Mouse (Mus musculus): ENCODE results near the gene Gm45753. TPM values are rescaled to one million over a fixed set of nuclear protein-coding genes. Genes with fewer than 3 reads are reported as not detected.
A peak's percentile ranks its signal among the peaks of the same experiment; 100 is the strongest.

The Gm45753 gene
- polyA plus RNA-seq, 1 experiment: not detected

DNA sequence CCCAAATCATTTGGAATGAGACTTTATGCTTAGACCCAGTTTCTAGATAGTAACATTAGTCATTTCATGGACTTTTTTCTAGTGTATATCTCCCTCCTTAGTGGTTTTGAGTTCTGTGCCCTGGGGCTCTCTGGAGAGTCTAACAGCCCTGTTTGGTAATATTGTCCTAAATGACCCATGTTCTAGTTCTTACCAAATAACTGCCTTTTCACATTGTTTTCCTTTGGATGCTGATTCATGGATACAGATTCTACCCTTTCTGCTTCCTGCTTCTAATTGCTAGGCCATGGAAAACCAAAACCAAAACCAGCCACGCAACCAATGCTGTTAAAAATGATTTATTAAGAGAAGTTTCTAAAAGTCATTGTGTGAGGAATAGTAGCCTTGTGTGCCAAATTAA is 2.8 kb downstream of the Gm45753 start:
- Histone ChIP-seq H3K4me3 (ENCODE audit: insufficient read depth, low read depth, low read length) (no peak overlapping the region), H3K27ac (replicated peaks; ENCODE audit: low read depth, low read length) (peak overlapping the region; percentile 60), H3K4me1 (ENCODE audit: control insufficient read depth, insufficient read depth, insufficient read length, low read length) (no peaks in the 10 kb centered on the region; the same call in 1 of the 2 replicates)

DNA sequence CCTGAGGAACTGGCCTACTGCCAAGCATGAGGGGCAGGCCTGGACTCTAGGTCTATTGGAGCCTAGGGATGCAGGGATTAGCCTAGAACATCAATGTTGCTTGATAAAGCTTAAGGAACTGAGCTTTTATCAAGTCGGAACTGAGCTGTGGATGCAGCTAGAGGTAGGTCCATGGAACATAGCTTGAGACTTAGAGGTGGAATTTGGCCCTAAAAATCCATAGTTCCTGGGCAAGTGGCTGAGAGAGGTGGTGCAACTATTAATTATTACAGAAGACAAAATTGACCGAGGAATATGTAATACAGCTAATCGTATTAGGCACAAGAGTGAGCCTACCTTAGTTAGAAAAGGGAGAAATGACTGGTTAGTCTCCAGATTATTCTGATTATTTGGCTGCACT is 3.9 kb downstream of the Gm45753 start:
- no peak overlapping the region for H3K27ac ChIP-seq (replicated peaks; ENCODE audit: low read depth, low read length)
- H3K4me3 ChIP-seq (ENCODE audit: insufficient read depth, low read depth, low read length): no peak overlapping the region

DNA sequence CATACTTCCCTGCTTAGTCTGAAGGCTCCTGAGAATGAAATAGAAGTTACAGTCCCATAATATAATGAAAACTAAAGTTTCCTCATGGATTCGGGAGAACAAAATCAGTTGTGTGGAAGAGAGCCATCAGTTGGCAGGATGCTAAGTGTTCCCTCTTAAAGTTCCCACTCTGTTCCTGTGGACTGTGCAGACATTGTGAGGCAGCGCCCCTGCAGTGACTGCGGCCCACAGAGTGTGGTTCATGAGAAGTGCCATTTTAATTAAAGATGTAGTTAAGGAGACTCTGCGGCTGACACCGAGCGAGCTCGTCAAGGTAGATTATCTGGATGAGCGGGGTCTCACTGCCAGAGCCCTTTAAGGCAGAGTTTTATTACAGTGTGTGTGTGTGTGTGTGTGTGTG is 5.9 kb downstream of the Gm45753 start:
- no peaks in the 10 kb centered on the region; the same call in 1 of the 2 replicates for H3K4me1 ChIP-seq (ENCODE audit: control insufficient read depth, insufficient read depth, insufficient read length, low read length)
- H3K4me3 ChIP-seq (ENCODE audit: insufficient read depth, low read depth, low read length): no peak overlapping the region
- no peak overlapping the region for H3K27ac ChIP-seq (replicated peaks; ENCODE audit: low read depth, low read length)

More for the DNA sequence above, 3.9 kb downstream of the Gm45753 start:
- no peaks in the 10 kb centered on the region; the same call in 1 of the 2 replicates for H3K4me1 ChIP-seq (ENCODE audit: control insufficient read depth, insufficient read depth, insufficient read length, low read length)

DNA sequence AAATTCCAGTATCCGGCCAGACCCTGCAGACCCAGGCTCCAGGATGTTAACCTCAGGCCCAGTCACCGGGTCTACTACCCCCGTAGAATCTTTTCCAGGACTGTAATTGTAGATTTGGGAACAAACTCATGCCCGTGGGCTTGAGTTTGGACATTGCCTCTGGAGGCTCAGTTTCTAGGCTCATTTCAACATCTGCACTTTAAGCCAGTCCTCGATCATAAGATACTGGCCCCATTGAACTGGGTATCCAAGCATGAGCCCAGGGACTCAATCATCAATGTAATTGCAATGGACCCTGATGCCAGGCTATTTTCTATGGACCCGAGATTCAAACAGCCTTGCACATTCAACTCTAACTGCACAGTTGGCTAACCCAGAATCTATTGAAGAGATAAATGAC is 13.0 kb downstream of the Gm45753 start:
- H3K27ac ChIP-seq (replicated peaks; ENCODE audit: low read depth, low read length): no peak overlapping the region
- no peak overlapping the region for H3K4me3 ChIP-seq (ENCODE audit: insufficient read depth, low read depth, low read length)
- H3K4me1 ChIP-seq (ENCODE audit: control insufficient read depth, insufficient read depth, insufficient read length, low read length): no peaks in the 10 kb centered on the region

DNA sequence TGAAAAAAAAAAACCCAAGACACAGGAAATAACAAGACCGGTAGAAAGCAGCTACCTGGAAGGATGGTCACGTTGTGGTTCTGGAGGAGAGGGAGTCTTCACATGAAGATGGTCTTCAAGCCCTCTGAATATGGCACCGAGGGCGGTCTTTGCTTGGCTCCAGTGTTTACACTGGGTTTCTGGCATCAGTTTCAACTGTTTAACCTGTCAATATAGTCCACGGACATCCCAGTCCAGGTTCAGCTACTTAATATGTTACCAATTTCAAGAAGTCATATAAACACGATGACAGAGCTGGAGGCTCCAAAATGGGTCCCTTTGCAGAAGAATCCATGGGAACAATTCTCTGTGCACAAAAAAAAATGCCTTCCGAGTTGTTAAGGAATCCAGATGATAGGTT is 13.6 kb downstream of the Gm45753 start, which contains the start of gene Klkb1:
TSS of gene Klkb1 (minus strand) at position 173 of the 400 bp plus-strand sequence.
- no peak within 1 kb of the TSS for H3K27ac ChIP-seq (replicated peaks; ENCODE audit: low read depth, low read length)
- no peaks in the 10 kb centered on the region for H3K4me1 ChIP-seq (ENCODE audit: control insufficient read depth, insufficient read depth, insufficient read length, low read length)
- no peak within 1 kb of the TSS for H3K4me3 ChIP-seq (ENCODE audit: insufficient read depth, low read depth, low read length)

DNA sequence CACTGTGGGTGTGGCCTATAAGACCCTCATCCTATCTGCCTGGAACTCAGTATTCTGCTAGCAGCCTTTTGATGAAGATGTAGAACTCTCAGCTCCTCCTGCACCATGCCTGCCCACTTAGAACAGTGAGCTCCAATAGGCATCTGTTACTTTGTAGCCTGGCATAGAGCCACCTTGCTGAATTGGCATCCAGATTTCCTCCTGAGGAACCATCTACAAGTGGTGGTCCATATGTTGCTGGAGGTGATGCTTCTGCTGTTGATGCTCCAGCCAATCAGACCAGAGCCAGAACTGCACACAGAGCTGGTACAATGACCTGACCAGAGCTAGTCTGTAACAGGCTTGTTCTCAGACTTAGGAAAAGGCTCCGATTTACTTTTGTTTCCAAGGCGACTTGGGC is 16.5 kb downstream of the Gm45753 start:
- H3K27ac ChIP-seq (replicated peaks; ENCODE audit: low read depth, low read length): no peak overlapping the region
- H3K4me1 ChIP-seq (ENCODE audit: control insufficient read depth, insufficient read depth, insufficient read length, low read length): no peaks in the 10 kb centered on the region
- H3K4me3 ChIP-seq (ENCODE audit: insufficient read depth, low read depth, low read length): no peak overlapping the region

DNA sequence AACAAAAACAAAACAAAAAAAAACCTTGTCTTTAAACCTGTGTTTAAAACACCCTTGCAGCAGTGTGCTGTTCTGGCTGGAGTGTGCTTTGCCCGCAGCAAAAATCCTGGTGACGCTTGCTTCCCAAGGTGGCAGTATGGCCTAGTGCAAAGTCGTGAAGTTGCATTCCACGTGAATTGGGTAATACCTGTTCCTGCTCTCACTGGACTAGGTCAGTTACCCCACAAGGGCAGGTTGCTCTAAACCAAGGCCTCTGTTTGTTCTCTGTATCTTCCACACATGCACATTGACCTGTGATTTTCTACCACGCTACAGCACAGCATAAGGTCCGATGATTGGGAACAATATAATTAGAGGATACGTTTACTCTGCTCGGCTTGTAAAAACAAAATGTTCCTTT is 26.6 kb downstream of the Gm45753 start:
- no peak overlapping the region for H3K4me3 ChIP-seq (ENCODE audit: insufficient read depth, low read depth, low read length)
- no peak overlapping the region for H3K27ac ChIP-seq (replicated peaks; ENCODE audit: low read depth, low read length)
- H3K4me1 ChIP-seq (ENCODE audit: control insufficient read depth, insufficient read depth, insufficient read length, low read length): no peaks in the 10 kb centered on the region

DNA sequence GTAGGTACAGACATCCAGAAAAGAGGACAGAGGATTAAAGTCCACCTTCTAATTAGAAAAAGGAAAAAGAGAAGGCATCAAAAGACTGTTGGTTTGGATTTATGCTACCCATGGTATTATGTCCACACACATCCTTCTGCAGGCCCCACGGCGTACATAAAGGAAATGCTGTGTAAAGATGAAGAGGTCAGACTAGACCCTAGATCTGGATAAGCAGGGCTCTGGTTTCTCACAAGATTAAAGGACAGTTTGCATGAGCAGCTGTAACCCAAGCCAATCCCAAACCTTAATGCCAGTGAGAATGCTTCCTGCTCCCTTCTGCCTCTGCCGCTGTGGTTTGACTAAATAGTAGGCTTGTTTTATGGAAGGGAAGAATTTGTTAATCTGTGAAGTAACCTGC is 30.8 kb downstream of the Gm45753 start:
- H3K27ac ChIP-seq (replicated peaks; ENCODE audit: low read depth, low read length): no peak overlapping the region
- H3K4me3 ChIP-seq (ENCODE audit: insufficient read depth, low read depth, low read length): no peak overlapping the region
- H3K4me1 ChIP-seq (ENCODE audit: control insufficient read depth, insufficient read depth, insufficient read length, low read length): no peaks in the 10 kb centered on the region

DNA sequence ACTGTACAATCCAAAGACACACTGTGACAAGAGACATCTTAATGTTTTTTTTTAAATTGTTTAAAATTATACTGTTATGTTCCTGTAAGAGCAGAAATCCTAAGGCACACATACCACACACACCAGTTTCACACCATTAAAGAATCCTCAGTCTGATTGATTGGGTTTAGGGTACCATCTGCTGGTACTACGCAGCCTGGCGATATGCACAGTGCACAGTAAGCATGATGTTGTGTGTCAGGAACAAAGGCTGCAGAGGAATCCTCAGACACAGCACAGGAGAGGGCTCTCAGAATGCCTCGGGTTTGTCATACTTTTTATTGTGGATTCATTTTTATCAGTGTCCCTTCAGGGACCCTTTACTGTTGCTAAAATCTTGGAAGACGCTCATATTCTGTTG is 33.9 kb downstream of the Gm45753 start:
- Histone ChIP-seq H3K4me3 (ENCODE audit: insufficient read depth, low read depth, low read length) (no peak overlapping the region), H3K27ac (replicated peaks; ENCODE audit: low read depth, low read length) (no peak overlapping the region), H3K4me1 (ENCODE audit: control insufficient read depth, insufficient read depth, insufficient read length, low read length) (no peaks in the 10 kb centered on the region)

DNA sequence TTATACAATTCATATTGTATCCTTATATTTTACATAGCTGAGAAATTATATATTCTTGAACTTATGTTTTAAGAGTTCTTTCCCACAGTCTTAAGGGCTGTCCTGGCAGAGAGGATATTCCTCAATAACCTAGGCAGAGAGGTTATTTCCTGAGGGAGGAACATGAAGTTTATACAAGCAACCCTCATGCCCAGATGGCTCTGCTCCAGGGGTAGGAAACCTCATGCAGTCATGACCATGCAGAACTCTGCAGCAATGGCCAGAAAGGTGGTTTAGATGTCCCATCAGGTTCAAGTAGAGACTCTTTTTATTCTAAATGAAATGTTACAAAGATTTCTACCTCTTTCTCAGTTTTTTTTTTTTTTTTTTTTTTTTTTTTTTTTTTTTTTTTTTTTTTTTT is 39.2 kb downstream of the Gm45753 start:
- H3K4me3 ChIP-seq (ENCODE audit: insufficient read depth, low read depth, low read length): no peak overlapping the region
- H3K27ac ChIP-seq (replicated peaks; ENCODE audit: low read depth, low read length): no peak overlapping the region
- H3K4me1 ChIP-seq (ENCODE audit: control insufficient read depth, insufficient read depth, insufficient read length, low read length): no peaks in the 10 kb centered on the region

DNA sequence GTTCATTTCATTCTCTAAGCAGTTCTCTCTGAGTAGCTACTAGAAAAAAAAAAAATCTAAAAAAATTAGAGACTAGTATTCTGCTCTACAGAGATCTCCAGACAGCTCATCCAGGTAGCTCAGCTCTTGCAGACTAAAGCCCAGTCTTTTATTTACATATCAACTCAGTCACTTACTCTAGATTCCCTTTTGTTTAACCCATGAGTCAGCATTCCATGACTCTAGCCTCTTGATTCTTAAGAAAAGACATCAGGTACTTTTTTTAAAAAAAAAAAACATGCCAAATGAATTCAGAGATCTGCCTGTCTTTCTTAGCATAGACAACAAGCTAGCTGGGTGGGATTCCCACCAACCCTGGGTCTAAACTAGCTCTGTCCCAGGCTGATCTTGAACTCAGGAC is 39.8 kb downstream of the Gm45753 start:
- Histone ChIP-seq H3K27ac (replicated peaks; ENCODE audit: low read depth, low read length) (no peak overlapping the region), H3K4me1 (ENCODE audit: control insufficient read depth, insufficient read depth, insufficient read length, low read length) (no peaks in the 10 kb centered on the region), H3K4me3 (ENCODE audit: insufficient read depth, low read depth, low read length) (no peak overlapping the region)

DNA sequence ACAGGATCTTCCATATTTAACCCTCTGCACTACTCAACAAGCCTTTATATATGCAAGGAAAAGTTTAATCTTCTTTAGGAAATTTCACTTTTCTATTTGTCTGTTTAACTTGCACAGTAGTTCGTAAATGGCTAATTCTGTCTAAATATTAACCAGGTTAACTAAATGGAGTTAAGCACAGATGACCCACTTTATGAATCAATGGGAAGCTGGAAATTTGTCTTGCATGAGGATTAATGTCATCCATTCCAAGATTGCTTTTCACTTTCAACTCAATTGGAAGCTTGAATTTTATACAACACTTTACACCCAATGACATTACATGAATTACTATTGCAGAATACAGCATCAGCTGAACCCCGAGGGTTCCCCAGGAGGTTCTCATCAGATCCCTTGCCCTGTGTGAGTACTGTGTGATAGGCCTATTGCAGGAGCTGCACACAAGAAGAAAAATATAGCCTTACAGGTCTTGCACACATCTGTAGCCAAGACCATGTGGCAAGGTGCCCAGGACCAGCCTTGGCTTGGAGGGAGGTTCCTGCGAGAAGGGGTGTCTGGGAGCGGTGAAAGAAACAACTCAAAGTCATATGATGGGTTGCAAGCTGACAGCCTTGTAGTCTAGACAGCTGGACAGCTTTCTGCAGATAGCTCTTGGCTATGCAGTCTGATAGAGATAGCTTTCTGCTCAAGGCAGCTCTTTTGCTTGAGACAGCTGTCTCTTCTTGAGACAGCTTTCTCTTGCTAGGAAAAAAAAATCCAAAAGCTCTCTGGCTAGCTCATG is 40.5 kb downstream of the Gm45753 start:
- Histone ChIP-seq H3K4me1 (ENCODE audit: control insufficient read depth, insufficient read depth, insufficient read length, low read length) (no peaks in the 10 kb centered on the region), H3K4me3 (ENCODE audit: insufficient read depth, low read depth, low read length) (no peak overlapping the region), H3K27ac (replicated peaks; ENCODE audit: low read depth, low read length) (no peak overlapping the region)

DNA sequence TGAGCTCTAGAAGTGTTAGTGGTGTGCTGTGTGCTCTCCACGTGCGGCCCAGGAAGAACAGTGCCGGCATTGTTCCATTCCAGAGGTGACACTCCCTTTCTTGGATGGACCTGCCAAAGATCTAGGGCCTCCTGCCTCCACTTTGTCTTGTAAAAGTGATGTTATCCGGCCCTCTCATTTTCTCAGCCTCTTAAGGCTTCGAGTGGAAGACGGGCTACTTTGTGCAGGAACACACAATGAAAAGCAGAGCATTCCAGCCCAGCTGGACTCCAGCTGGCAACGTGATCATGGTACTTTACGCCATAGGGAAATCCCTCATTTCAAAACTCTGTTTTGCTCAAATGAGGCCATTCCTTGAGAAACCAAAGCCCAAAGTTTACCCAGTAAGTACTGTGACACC is 41.3 kb downstream of the Gm45753 start:
- Histone ChIP-seq H3K4me3 (ENCODE audit: insufficient read depth, low read depth, low read length) (no peak overlapping the region), H3K27ac (replicated peaks; ENCODE audit: low read depth, low read length) (no peak overlapping the region), H3K4me1 (ENCODE audit: control insufficient read depth, insufficient read depth, insufficient read length, low read length) (no peaks in the 10 kb centered on the region)

DNA sequence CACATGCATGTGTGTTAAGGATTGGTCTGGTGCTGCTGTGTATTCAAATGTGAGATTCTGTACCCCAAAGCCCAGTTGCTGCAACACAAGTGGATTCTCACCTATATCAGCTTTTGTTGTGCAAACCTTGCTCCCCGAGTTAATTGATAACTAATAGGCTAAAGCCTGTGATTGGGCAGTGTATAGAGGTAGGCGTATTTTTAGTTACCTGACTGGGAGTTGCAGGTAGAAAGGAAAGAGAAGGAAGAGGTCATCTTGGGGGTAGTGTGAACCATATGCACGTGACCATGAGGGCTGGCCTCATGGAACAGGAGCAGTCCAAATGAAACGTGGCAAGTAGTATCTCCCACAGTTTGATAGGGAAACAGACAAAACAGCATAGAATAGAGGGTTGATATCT is 43.3 kb downstream of the Gm45753 start:
- no peak overlapping the region for H3K27ac ChIP-seq (replicated peaks; ENCODE audit: low read depth, low read length)
- H3K4me1 ChIP-seq (ENCODE audit: control insufficient read depth, insufficient read depth, insufficient read length, low read length): no peaks in the 10 kb centered on the region

DNA sequence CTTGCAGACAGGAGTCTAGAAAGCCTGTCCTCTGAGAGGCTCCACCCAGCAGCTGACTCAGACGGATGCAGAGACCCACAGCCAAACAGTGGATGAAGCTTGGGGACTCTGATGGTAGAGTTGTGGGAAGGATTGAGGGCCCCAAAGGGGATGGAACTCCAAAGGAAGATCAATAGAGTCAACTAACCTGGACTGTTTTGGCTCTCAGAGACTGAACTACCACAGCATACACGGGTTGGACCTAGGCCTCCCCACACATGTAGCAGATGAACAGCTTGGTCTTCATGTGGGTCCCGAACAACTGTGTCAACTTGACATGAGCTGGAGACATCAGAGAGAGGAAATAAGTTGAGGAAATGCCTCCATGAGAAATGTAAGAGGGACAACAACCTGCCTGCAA is 45.4 kb downstream of the Gm45753 start:
- Histone ChIP-seq H3K4me1 (ENCODE audit: control insufficient read depth, insufficient read depth, insufficient read length, low read length) (no peaks in the 10 kb centered on the region), H3K27ac (replicated peaks; ENCODE audit: low read depth, low read length) (no peak overlapping the region)

More for the DNA sequence above, 43.3 kb downstream of the Gm45753 start:
- H3K4me3 ChIP-seq (ENCODE audit: insufficient read depth, low read depth, low read length): no peak overlapping the region

DNA sequence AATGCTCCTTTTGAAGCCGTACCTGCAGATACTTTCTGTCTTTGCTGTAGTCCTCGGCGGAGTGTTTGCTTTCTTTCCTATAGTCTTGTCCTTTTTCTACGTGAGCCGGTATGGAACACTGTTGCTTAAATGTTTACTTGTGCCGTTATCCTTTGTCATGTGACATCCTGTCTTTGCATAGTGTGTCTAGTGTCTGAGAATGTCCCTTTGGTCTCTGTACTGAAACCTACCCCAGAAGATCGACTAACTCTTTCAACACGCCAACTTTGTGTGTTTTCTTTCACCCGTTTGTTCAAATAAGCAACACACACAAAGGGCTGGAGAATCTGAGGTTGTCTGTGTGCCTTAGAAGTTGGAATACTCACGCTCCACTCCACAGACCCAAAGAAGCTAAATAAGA is 46.3 kb downstream of the Gm45753 start, which contains the start of gene F11:
TSS of gene F11 (minus strand) at position 112 of the 400 bp plus-strand sequence.
- no peak within 1 kb of the TSS for H3K4me3 ChIP-seq (ENCODE audit: insufficient read depth, low read depth, low read length)
- H3K27ac ChIP-seq (replicated peaks; ENCODE audit: low read depth, low read length): no peak within 1 kb of the TSS
- no peaks in the 10 kb centered on the region for H3K4me1 ChIP-seq (ENCODE audit: control insufficient read depth, insufficient read depth, insufficient read length, low read length)

More for the DNA sequence above, 45.4 kb downstream of the Gm45753 start:
- H3K4me3 ChIP-seq (ENCODE audit: insufficient read depth, low read depth, low read length): no peak overlapping the region
